Mouse (Mus musculus): ENCODE data around the gene Vwa7.
A peak's percentile ranks its signal among the peaks of the same experiment; 100 is the strongest.
"Not testable (repeated sequence)": the region's sequence is repeated elsewhere in the genome, so short reads cannot be mapped to it uniquely, and the experiment has no call there.

Vwa7 gene

DNA sequence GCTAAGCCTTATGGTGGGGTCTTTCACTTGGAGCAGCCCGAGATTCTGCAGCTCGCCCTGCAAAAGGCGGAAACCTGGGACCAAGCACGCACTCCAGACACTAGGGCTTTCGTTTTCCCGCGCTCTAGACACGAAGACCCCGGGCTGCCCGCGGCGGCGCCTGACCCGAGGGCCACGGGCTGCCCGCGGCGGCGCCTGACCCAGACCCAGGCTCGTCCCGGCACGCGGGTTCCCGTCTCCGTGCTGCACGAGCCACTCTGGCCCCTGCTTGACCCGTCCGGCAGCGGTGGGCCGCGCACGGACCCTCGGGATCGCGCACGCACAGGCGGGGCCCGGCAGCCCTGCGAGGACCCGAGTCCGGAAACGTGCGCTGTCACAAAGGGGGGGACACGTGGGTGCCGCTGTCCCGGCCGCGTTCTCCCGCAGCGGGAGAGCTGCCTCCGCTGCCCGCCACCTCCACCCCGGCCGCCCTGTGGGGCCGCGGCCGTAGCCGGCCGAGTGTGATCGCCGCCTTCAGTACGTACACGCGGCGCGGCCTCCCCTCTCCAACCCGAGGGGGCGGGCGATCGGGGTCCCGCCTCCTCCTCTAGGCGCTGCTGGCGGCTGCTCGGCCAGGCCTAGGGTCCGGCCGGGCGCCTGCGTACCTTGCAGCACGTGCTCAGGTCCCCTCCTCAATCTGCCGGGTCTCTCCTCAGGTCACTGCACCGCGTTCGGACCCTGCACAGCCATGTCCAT, 15.5 kb upstream of the Vwa7 start, which contains the start of gene Vars:
Vars (plus strand) TSS at position 271 of the 735 bp plus-strand sequence.
- DNase-seq (ENCODE audit: low spot score): peak; percentile 85

DNA sequence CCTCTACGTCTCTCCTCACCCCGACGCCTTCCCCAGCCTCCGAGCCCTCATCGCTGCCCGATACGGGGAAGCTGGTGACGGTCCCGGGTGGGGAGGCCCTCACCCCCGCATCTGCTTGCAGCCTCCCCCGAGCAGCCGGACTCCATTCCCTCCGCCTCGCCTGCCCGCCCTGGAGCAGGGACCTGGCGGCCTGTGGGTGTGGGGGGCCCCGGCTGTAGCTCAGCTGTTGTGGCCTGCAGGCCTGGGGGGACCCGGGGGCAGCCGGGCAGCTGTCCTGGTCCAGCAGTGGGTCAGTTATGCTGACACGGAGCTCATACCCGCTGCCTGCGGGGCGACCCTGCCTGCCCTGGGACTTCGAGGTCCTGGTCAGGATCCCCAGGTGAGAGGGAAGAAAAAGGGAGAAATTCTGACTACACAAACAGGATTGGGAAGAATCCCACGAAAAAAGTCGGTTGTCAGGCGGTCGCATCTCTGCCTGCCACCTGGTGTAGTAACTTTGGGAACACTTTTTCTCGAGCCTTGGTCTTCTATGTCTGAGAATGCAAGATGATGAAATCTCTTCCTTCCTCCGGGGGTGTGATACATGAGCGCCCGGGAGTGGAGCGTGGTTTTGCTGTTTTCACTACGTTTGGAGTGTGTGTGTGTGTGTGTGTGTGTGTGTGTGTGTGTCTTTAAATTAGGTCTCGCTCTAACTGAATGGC, 14.8 kb upstream of the Vwa7 start:
- no peak for DNase-seq (ENCODE audit: low spot score)

DNA sequence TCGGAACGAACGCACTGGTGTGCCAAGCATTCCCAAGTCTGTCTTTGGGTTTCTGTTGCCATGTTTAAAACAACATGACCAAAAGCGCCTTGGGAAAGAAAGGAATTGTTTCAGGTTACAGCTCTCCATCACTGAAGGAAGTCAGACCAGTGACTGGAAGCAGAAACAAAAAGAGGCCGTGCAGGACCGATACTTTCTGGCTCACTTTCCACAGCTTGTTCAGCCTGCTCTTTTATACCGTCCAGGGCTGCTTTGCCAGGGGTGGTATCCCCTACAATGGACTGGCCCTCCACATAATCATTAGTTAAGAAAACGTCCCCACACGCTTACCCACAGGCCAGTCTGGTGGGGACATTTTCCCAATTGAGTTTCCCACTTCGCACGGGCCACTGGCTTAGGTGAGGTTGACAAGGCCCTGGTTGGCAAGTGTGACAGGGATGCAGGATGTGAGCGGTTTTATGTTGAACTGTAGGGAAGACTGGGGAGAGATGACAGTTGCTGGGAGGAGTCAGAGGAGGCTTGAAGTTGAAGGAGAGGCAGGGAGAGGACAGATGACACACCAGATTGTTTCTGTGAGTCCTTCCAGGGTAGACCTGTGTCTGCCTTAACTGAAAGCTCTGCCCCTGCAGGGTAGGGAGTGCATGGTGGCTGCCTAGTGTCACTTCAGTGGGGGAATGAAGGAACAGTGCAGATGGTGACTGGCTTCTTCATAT, 14.1 kb upstream of the Vwa7 start:
- no peak for DNase-seq (ENCODE audit: low spot score)

DNA sequence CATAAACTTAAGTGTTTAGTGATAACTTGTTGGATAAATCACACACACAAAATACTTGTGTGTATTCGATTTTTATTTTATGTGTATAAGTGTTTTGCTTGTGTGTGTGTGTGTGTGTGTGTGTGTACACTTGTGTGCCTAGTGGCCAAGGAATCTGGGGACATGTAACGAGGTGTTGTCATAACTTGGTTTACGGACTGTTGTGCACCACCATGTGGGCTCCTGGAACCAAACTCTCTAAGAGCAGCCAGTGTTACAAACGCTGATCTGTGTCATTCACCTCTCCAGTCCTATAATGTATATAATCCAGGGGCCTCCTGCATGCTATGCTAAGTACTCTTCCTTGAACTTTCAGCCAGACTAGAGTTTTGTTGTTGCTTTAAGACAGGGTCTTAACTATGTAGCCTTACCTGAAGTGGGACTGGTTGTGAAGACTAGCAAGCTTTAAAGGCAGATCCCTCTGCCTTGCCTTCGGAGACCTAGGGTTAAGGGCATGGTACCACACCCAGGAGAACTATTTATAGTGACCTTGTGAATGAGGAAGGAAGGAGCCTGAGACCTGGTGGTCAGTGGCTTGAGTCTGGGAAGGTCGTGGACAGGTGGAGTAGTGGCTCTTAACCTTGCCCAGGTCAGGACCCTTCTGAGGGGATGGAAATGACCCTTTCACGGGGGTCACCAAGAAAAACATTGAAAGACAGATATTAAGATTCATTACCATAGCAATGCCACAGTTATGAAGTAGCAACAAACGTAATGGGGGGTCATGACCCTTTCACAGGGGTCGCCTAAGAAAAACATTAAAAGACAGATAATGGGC, 13.1 kb upstream of the Vwa7 start:
- no peak for DNase-seq (ENCODE audit: low spot score)

DNA sequence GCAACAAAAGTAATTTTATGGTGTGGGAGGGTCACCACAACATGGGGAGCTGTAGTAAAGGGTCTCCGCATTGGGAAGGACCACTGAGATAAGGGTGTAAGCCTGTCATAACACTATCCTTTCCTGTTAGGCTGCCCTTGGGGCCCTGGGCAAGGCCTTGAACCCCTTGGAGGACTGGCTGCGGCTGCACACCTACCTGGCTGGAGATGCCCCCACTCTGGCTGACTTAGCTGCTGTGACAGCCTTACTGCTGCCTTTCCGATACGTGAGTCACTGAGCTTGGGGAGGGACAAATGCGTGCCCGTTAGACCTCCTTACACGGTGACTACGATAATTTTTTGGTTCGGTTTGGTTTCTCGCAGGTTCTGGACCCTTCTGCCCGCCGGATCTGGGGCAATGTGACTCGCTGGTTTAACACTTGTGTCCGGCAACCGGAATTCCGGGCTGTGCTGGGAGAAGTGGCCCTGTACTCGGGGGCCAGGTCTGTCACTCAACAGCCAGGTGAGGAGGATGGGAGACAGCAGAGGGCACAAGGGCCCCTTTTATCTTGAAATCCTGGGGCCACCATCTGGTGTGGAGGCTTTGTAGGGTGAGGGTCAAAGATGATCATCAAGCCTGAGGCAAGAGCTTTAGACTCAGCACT, 12.2 kb upstream of the Vwa7 start:
- DNase-seq (ENCODE audit: low spot score): no peak

DNA sequence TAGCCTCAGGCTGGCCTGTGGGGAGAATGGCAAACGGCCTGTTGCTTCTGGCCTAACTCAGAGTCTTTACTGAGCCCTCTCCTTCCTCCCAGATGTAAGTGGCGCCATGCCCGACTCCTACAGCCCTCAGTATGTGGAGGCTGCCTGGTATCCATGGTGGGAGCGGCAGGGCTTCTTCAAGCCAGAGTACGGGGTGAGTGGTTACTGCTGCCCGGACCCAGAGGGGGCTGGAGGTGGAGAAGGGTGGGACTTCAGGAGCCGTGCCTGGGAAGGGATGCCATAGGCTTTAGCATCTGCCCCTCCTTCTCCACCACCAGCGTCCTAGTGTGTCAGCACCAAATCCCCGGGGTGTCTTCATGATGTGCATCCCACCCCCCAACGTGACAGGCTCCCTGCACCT, 11.2 kb upstream of the Vwa7 start:
- no peak for DNase-seq (ENCODE audit: low spot score)

DNA sequence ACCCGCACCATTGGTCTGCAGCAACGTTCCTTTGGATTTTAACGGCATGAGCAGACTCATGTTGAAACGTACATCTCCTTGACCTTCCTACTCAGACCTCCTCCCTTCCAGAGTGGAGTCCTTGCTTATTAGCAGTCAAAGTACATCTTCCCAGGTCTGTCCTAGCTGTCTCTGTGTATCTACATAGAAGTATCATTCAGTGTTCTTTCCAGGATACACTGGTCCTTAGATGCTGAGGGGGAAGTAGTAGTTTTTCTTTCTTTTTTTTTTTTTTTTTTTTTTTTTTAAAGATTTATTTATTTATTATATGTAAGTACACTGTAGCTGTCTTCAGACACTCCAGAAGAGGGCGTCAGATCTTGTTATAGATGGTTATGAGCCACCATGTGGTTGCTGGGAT, 10.5 kb upstream of the Vwa7 start:
- DNase-seq (ENCODE audit: low spot score): not testable (repeated sequence)

DNA sequence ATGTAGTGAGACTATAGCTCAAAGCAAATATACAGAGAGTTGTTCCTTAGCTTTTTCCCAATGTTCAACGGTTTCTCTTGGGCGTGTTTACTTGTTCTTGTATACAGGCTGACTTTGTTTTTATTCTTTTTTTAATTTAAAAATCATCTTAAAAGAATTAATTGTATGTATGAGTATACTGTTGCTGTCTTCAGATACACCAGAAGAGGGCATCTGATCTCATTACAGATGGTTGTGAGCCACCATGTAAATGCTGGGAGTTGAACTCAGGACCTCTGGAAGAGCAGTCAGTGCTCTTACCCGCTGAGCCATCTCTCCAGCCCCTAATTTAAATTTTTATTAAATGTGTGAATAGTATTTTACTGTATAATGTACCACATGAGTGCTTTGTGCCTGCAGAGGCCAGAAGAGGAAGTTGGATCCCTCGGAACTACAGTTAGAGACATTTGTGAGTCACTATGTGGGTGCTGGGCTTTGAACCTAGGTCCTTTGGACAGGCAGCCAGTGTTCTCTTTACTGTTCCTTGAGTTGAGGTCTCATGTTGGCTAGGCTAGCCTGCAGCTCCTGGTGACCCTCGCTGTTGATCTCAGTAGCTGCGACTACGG, 8.9 kb upstream of the Vwa7 start:
- DNase-seq (ENCODE audit: low spot score): no peak

DNA sequence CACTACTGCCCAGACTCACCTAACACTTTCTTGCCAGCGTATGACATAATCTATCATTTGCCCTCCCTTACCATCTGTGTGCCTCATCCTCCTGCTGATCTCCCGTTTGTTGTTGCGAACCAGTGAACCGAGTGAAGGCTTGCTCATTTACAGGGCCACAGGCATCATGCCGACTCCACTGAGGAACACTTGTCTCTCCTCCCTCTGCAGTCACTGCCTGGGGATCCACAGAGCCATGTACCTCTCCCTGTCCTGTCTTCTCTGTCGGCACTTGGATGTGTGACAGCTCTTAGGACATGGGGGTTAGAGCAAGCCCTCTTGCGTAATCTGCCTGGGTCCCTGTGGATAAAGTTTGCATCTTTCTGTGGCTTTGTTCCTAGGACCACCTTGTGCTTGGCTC, 6.8 kb upstream of the Vwa7 start:
- DNase-seq (ENCODE audit: low spot score): no peak

DNA sequence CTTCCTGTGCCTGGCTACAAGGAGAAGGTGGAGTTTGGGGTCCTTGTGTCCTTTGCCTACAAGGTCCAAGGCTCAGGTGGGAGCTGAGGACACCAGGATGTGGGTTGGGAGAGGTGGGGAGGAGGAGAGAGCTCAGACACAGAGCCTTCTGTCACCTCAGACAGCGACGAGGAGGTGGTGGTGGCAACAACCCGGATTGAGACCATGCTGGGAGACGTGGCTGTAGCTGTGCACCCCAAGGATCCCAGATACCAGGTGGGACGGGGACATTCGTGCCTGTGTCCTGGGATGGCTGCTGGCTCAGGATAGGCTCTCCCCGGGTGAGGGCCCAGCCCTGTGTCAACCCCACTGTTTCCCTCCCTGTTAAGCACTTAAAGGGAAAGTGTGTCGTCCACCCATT, 4.9 kb upstream of the Vwa7 start:
- no peak for DNase-seq (ENCODE audit: low spot score)

DNA sequence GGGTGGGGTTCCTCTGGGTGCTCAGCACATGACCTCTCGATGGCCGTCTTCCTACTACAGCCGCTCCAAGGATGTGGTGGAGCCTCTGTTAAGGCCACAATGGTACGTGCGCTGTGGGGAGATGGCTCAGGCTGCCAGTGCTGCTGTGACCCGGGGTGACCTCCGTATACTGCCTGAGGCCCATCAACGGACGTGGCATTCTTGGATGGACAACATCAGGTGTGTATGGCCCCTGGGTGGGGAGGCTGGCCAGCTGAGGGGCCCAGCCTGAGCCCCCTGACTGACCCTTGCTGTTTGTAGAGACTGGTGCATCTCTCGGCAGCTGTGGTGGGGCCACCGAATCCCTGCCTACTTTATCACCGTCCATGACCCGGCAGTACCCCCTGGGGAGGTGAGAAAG, 3.9 kb upstream of the Vwa7 start:
- no peak for DNase-seq (ENCODE audit: low spot score)

DNA sequence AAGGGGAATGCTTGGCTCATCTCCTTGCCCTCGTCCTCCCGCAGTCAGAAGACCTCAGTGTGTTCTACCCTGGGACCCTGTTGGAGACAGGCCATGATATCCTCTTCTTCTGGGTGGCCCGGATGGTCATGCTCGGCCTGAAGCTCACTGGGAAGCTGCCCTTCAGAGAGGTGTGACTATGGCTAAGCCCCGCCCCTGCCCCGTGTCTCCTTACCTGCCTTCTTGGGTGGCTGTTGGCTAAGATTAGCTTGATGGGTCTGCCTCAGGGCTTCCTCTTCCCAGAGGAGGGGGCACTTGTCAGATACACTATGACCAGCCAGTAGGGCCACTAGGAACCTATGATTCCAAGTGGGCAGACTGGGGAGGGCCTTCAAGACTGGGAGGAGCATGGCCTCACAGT, 3.2 kb upstream of the Vwa7 start:
- DNase-seq (ENCODE audit: low spot score): no peak

DNA sequence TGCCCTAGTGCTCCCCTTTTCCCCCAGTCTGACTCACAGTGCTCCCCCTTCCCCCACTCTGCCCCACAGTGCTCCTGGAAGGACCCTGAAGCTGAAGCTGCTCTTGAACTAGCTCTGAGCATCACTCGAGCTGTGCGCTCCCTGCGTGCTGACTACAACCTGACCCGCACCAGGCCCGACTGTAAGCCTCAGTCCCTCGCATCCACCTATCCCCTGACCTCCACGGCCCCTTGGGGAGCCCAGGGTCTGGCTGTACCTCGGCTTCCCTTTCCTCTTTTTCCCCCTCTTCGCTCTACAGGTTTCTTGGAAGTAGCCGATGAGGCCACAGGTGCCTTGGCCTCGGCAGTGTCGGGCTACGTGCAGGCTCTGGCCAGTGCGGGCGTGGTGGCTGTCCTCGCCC, 1.1 kb upstream of the Vwa7 start:
- DNase-seq (ENCODE audit: low spot score): no peak

DNA sequence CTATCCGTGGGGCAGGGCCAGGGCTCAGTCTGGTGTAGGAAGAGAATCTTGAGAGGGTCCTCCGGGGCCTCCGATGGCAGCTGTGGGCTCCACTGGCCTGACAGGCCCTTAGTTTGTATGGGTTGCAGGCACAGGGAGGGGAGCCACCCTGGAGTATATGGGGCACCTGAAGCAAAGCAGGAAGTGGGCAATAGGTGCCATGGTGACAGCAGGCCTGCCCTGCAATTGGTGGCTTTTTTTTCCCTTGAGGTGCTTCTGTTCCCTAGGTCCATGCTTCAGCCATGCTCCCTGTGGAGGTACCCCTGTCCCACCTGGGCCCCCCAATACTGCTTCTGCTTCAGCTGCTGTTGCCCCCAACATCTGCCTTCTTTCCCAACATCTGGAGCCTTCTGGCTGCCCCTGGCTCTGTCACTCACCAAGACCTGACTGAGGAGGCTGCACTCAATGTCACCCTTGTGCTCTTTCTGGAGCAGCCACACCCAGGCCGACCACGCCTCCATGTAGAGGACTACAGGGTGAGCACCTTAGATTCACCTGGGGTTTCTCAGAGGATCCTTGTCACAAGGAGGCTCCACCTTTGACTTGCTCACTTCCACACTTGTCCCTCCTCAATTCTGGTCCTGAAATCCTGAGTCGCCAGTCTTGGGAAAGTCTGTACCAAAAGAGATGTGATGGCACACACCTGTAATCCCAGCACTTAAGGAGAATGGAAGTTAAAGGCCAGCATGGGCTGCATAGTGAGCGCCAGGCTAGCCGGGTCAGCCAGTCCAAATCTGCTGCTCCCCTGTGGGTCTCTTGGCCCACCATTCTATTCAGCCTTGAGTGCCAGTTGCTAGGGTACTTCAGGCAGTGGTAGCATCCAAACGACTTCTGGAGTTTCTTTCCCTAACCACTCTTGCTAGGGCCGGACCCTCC, 669 bp downstream of the Vwa7 start:
- no peak for DNase-seq (ENCODE audit: low spot score)

DNA sequence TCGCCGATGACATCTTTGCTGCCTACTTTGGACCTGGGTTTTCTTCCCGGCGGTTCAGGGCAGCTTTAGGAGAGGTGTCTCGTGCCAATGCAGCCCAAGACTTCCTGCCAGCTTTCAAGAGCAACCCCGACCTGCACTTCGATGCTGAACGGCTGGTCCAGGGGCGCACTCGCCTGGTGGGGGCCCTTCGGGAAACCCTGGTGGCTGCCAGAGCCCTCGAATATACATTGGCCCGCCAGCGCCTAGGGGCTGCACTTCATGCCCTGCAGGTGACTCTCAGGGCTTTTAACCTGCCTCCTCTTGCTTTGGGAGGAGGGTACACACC, 1.3 kb downstream of the Vwa7 start:
- DNase-seq (ENCODE audit: low spot score): no peak

DNA sequence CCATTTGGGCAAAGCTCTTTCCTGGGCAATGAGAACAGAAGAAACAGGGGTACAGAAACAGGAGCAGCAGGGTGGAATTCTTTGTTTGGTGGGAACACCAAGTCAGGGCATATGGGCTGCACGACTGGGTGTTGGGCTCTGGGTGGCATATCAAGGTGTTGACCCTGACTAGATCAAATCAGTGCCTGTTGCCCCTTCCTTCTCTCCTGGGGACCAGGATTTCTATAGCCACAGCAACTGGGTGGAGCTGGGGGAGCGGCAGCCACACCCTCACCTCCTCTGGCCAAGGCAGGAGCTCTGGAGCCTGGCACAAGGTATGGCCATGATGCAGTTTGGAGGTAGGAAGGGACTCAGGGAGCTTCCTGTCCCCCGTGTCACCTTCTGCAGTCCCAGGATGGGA, 1.8 kb downstream of the Vwa7 start:
- DNase-seq (ENCODE audit: low spot score): no peak

DNA sequence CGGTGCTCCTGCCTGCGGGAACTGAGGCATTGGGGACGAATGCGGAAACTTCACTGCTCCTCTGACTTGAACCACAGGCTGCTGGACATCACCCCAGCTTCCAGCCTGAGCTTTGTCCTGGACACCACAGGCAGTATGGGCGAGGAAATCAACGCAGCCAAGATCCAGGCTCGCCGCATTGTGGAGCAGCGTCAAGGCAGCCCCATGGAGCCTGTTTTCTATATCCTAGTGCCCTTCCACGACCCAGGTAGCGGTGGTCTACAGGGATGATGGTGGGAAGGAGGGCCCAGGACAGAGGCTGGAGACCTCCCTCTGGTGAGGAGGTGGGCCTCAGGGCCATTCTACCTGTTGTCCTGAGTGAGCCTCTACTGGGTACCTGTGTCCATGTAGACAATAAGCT, 3.5 kb downstream of the Vwa7 start:
- no peak for DNase-seq (ENCODE audit: low spot score)

DNA sequence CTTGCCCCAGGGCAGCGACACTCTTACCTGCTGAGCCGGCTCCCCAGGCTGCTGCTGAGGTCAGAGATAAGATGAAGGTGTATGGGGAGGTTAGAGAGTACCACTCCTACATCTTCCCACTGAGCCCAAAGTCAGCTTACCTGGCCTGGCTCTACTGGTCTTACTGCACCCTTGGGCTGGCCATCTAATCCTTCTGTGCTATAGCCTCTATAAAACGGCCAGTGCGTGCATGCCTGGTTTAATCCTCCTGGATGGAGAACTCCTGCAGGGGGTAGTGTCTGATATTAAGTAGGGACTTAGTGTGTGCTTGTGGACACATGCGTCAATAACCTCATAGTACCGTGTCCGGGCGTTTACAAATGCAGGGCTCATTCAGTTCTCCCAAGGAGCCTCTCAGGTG, 4.2 kb downstream of the Vwa7 start:
- no peak for DNase-seq (ENCODE audit: low spot score)

DNA sequence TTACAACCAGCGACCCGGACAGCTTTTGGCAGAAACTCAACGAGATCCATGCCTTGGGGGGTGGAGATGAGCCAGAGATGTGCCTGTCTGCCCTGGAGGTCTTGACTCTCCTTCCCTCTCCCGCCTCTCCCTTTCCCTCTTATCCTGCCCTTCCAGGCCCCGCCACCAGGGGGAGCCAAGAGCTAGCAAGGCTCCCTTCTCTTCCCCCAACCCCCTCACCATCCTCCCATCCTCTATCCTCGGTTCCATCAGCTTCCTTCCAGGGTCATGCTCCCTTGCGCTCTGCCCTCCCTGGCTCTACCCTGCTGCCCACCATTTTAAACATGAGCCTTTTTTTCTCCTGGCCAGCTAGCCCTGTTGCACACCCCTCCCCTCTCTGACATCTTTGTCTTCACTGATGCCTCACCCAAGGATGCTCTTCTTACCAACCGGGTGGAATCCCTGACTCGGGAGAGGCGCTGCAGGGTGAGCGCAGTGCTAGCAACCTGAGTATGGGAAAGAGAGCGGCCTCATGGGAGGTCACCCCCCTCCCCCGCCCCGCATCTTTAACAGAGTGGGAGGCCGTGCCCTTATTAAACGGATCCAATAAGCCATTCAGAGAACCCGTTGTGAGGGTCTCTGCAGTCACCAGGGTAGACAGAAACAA, 4.9 kb downstream of the Vwa7 start:
- peak; percentile 89 for DNase-seq (ENCODE audit: low spot score)
